In the genomic region with DNA sequence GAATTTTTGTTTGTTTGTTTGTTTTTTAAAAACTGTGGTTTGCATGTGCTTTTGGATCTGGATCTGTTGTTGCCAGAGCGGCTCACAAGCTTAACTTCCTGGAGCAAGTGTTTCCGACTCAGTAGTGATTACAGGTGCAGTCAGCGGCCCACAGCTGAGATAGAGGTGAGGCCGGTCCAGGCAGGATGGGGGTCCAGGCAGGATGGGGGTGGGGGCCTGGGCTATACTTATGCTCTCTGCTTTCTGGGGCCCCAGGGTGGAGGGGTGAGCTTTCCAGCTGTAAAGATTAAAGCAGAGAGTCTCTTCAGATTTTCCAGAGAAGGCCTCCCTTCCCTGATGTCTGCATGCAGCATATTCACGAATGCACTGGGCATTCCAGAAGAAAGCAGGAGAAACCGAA, we compare ENCODE assay signal across 18 mouse cellular contexts.
DNase-seq lines count a peak whose midpoint lies in the region; ATAC-seq and TF ChIP-seq lines count a peak whose summit lies in the region.
"Had no signal": no experiment of that assay in that cellular context is flagged by ENCODE, and none has a peak within 500 bp of the region (broad histone marks: within the 10 kb centered on the region; RNA-seq: fewer than 3 reads in every experiment).

No protein-coding gene starts in this region.

- TF ChIP-seq POLR2A in heart, adult 2 months (IDR thresholded peaks at IDR 0.05; ENCODE audit: insufficient read depth, low read depth, low read length) = no peak

- H3K79me2 ChIP-seq in heart, adult 2 months (replicated peaks; ENCODE audit: control insufficient read depth, insufficient read depth, low read length) = peaks cover 2% of the 10 kb centered on the region; the same call in 1 of the 2 replicates

- no peak for DNase-seq in heart, adult 2 months
- no peak for DNase-seq in heart, adult 18-20 months
- no peak for DNase-seq in liver, embryonic 11.5 days (ENCODE audit: low spot score)
- DNase-seq in liver = no peak
- no peak for DNase-seq in ES-E14 (ENCODE audit: low read depth, low spot score)
- DNase-seq in liver, embryonic 13.5 days = no peak
- DNase-seq in adipocyte (ENCODE audit: low spot score) = no peak
- DNase-seq in frontal cortex, postnatal 36 days (ENCODE audit: low spot score in 2 of 2) = no peak
- DNase-seq: adrenal gland, postnatal 10 days; cerebellum, adult 2 months; kidney, adult 2 months; retina, postnatal 1 day had no signal

- peaks cover 37% of the 10 kb centered on the region for H3K4me1 ChIP-seq in heart, adult 2 months (ENCODE audit: control insufficient read depth, insufficient read depth, low read length)
- H3K4me1 ChIP-seq in liver, embryonic 11.5 days (replicated peaks; ENCODE audit: control insufficient read depth, insufficient read depth, low read length) = peaks cover 70% of the 10 kb centered on the region
- H3K4me1 ChIP-seq in ES-E14 (ENCODE audit: control insufficient read depth in 2 of 2, insufficient read depth in 2 of 2, low read length in 2 of 2, poor library complexity in 1 of 2) = peaks cover 32 to 33% of the 10 kb centered on the region in 2 experiments
- H3K4me1 ChIP-seq in liver, embryonic 13.5 days (replicated peaks) = peaks cover 92% of the 10 kb centered on the region

- intact Hi-C loops in heart, adult 2 months (cut with DNase I) = loop anchor here (5.0 kb wide), 1 partner anchor 39 kb away; no protein-coding TSS in a partner anchor

- no peak for ATAC-seq in liver, embryonic 11.5 days (replicated peaks; ENCODE audit: low FRiP score)
- ATAC-seq in liver, embryonic 13.5 days (ENCODE audit: low read depth) = no peak
- ATAC-seq: forebrain, embryonic 15.5 days had no signal

- in situ Hi-C loops in ES-E14 (cut with MboI; ENCODE audit: low sequenced_read_pairs in 2 of 2, unreplicated experiment in 2 of 2) = no loop called here

- no peak overlapping the region for H3K4me2 ChIP-seq in liver, embryonic 11.5 days
- H3K4me2 ChIP-seq in liver, embryonic 13.5 days = no peak overlapping the region; the same call in 1 of the 2 replicates
- H3K4me2 ChIP-seq: forebrain, embryonic 15.5 days; heart, embryonic 15.5 days; hindbrain, embryonic 12.5 days; midbrain, embryonic 12.5 days had no signal

- H3K36me3 ChIP-seq in heart, adult 2 months (ENCODE audit: control insufficient read depth, insufficient read depth, low read length) = peaks cover 23% of the 10 kb centered on the region
- no peaks in the 10 kb centered on the region for H3K36me3 ChIP-seq in liver, embryonic 11.5 days (ENCODE audit: control insufficient read depth, insufficient read depth, low read length)
- H3K36me3 ChIP-seq in ES-E14 (ENCODE audit: control insufficient read depth, insufficient read depth, low read length, poor library complexity, severe bottlenecking) = peaks cover 4% of the 10 kb centered on the region; the same call in 1 of the 2 replicates
- H3K36me3 ChIP-seq in liver, embryonic 13.5 days = no peaks in the 10 kb centered on the region
- H3K36me3 ChIP-seq: forebrain, embryonic 15.5 days; heart, embryonic 15.5 days; hindbrain, embryonic 12.5 days; midbrain, embryonic 12.5 days had no signal

- TF ChIP-seq EP300 in heart, adult 2 months (IDR thresholded peaks at IDR 0.05; ENCODE audit: insufficient read depth, low read depth, low read length) = no peak

- no peaks in the 10 kb centered on the region for H3K27me3 ChIP-seq in heart, adult 2 months (ENCODE audit: control insufficient read depth, insufficient read depth, low read length)
- no peaks in the 10 kb centered on the region for H3K27me3 ChIP-seq in liver, embryonic 11.5 days (replicated peaks; ENCODE audit: control insufficient read depth, insufficient read depth, low read length)
- no peaks in the 10 kb centered on the region for H3K27me3 ChIP-seq in liver, embryonic 13.5 days
- H3K27me3 ChIP-seq: forebrain, embryonic 15.5 days; heart, embryonic 15.5 days; hindbrain, embryonic 12.5 days; midbrain, embryonic 12.5 days had no signal

- TF ChIP-seq CTCF in heart, adult 2 months (IDR thresholded peaks at IDR 0.05) = no peak

- WGBS in heart, adult 2 months = 59% methylated on average over 6 of the region's 6 CpGs
- 52% methylated on average over 6 of the region's 6 CpGs for WGBS in liver, embryonic 11.5 days
- WGBS in liver, embryonic 13.5 days (ENCODE audit: insufficient replicate concordance) = 57% methylated on average over 6 of the region's 6 CpGs

- peak overlapping the region; percentile 18; the same call in 1 of the 2 replicates for H3K9ac ChIP-seq in heart, adult 2 months (ENCODE audit: low read depth, low read length)
- no peak overlapping the region for H3K9ac ChIP-seq in liver, embryonic 11.5 days (ENCODE audit: low read depth, low read length)
- H3K9ac ChIP-seq in ES-E14 (ENCODE audit: insufficient read depth, low read depth, low read length, poor library complexity, severe bottlenecking) = peak overlapping the region; percentile 42; the same call in 1 of the 2 replicates
- no peak overlapping the region for H3K9ac ChIP-seq in liver, embryonic 13.5 days
- H3K9ac ChIP-seq: forebrain, embryonic 15.5 days; heart, embryonic 15.5 days; hindbrain, embryonic 12.5 days; midbrain, embryonic 12.5 days had no signal

- H3K9me3 ChIP-seq in liver, embryonic 11.5 days (ENCODE audit: control insufficient read depth, low read length) = no peaks in the 10 kb centered on the region
- no peaks in the 10 kb centered on the region for H3K9me3 ChIP-seq in ES-E14 (ENCODE audit: control insufficient read depth, insufficient read depth, low read depth, low read length)
- no peaks in the 10 kb centered on the region for H3K9me3 ChIP-seq in liver, embryonic 13.5 days (replicated peaks)
- H3K9me3 ChIP-seq: forebrain, embryonic 15.5 days; G1E; heart, embryonic 15.5 days; hindbrain, embryonic 12.5 days; midbrain, embryonic 12.5 days had no signal

- H3K27ac ChIP-seq in heart, adult 2 months = peak overlapping the region; percentile 66
- H3K27ac ChIP-seq in liver, embryonic 11.5 days (ENCODE audit: low read depth, low read length) = peak overlapping the region; percentile 38; the same call in 1 of the 2 replicates
- peak overlapping the region; percentile 82; the same call in 1 of the 2 replicates for H3K27ac ChIP-seq in ES-E14 (ENCODE audit: insufficient read depth, low read depth, low read length, poor library complexity, severe bottlenecking)
- H3K27ac ChIP-seq in liver, embryonic 13.5 days = peak overlapping the region; percentile 39; the same call in 1 of the 2 replicates
- H3K27ac ChIP-seq: forebrain, embryonic 15.5 days; heart, embryonic 15.5 days; hindbrain, embryonic 12.5 days; midbrain, embryonic 12.5 days had no signal

- no peak overlapping the region for H3K4me3 ChIP-seq in heart, adult 2 months
- no peak overlapping the region for H3K4me3 ChIP-seq in liver, embryonic 11.5 days (ENCODE audit: low read depth, low read length)
- H3K4me3 ChIP-seq in ES-E14 (ENCODE audit: insufficient read depth in 1 of 2, low read depth in 1 of 2, low read length in 2 of 2, poor library complexity in 1 of 2, severe bottlenecking in 1 of 2) = peak overlapping the region in 1 of 2 experiments; percentile 15; a peak in 1 of 4 replicates
- no peak overlapping the region for H3K4me3 ChIP-seq in liver, embryonic 13.5 days (replicated peaks)
- H3K4me3 ChIP-seq: erythroblast, embryonic 14.5 days; forebrain, embryonic 15.5 days; heart, embryonic 15.5 days; hindbrain, embryonic 12.5 days; midbrain, embryonic 12.5 days had no signal

TF ChIP-seq in ES-E14, 5 proteins besides CTCF, POLR2A, EP300 and RAD21:
- TF ChIP-seq CHD2 (IDR thresholded peaks at IDR 0.05; ENCODE audit: low read depth, low read length) (no peak), MAFK (IDR thresholded peaks at IDR 0.05; ENCODE audit: insufficient read depth, low read depth, low read length) (no peak), ZC3H11A (IDR thresholded peaks at IDR 0.05; ENCODE audit: borderline replicate concordance, low read depth, low read length) (no peak), HCFC1 (IDR thresholded peaks at IDR 0.05; ENCODE audit: borderline replicate concordance, insufficient read depth, low read length) (no peak), ZNF384 (IDR thresholded peaks at IDR 0.05; ENCODE audit: low read depth, low read length) (no peak)

Comparison
In these comparisons a context has a peak if more than half of its experiments do, and no peak if none do; other contexts are left out.
1. H3K9ac ChIP-seq: peak in heart, adult 2 months (single experiment) and ES-E14 (single experiment); none in liver, embryonic 11.5 days (single experiment) and liver, embryonic 13.5 days (single experiment).
2. Peak in every context shown above with its lines, with median percentiles within 50 percentile points of each other: H3K27ac ChIP-seq.